In genomic region chr4:97997151-97997817, GRCm38 (mm10) we compare ENCODE assay signal across 11 mouse cellular contexts.
A peak's percentile ranks its signal among the peaks of the same experiment; 100 is the strongest.
DNase-seq lines count a peak whose midpoint lies in the region; ATAC-seq lines count a peak whose summit lies in the region.
"Had no signal": no experiment of that assay in that cellular context is flagged by ENCODE, and none has a peak within 500 bp of the region (broad histone marks: within the 10 kb centered on the region; RNA-seq: fewer than 3 reads in every experiment).

No protein-coding gene starts in this region.

- WGBS in lung, embryonic 16.5 days = 71% methylated on average over 11 of the region's 11 CpGs

- no peaks in the 10 kb centered on the region for H3K9me3 ChIP-seq in lung, embryonic 16.5 days (ENCODE audit: control insufficient read depth, low read length)
- H3K9me3 ChIP-seq: embryonic facial prominence, embryonic 12.5 days had no signal

- peak; percentile 29 for DNase-seq in gastrocnemius, adult 18-20 months (ENCODE audit: low spot score)
- no peak for DNase-seq in gastrocnemius, postnatal 10 days
- no peak for DNase-seq in lung, postnatal 4 days
- peak; percentile 27 for DNase-seq in cerebellum, adult 8-10 months
- peak; percentile 69 for DNase-seq in layer of hippocampus, adult 9-11 months
- DNase-seq in retina, embryonic 14.5 days (ENCODE audit: low spot score) = no peak
- no peak for DNase-seq in testis, postnatal 10 days (ENCODE audit: low spot score)
- DNase-seq: retina, postnatal 1 day had no signal

- H3K4me1 ChIP-seq in lung, embryonic 16.5 days (replicated peaks; ENCODE audit: control insufficient read depth, insufficient read depth, low read length) = peaks cover 12% of the 10 kb centered on the region

- no peaks in the 10 kb centered on the region; the same call in 1 of the 2 replicates for H3K36me3 ChIP-seq in lung, embryonic 16.5 days (ENCODE audit: control insufficient read depth, insufficient read depth, low read length)

- H3K4me3 ChIP-seq in lung, embryonic 16.5 days (ENCODE audit: low read length) = no peak overlapping the region
- H3K4me3 ChIP-seq: embryonic facial prominence, embryonic 12.5 days had no signal

- H3K27me3 ChIP-seq in lung, embryonic 16.5 days (ENCODE audit: control insufficient read depth, insufficient read depth, low read depth, low read length) = no peaks in the 10 kb centered on the region
- H3K27me3 ChIP-seq: embryonic facial prominence, embryonic 12.5 days had no signal

- 0 out of 2 replicates have a peak, but pooled peaks have one; percentile 41 for ATAC-seq in lung, embryonic 16.5 days (ENCODE audit: low read depth)

- H3K4me2 ChIP-seq in lung, embryonic 16.5 days (ENCODE audit: low read depth, low read length) = no peak overlapping the region
- H3K4me2 ChIP-seq: embryonic facial prominence, embryonic 12.5 days had no signal

- H3K9ac ChIP-seq in lung, embryonic 16.5 days (ENCODE audit: low read length) = no peak overlapping the region
- H3K9ac ChIP-seq: embryonic facial prominence, embryonic 12.5 days; liver, embryonic 14.5 days had no signal

- H3K27ac ChIP-seq in lung, embryonic 16.5 days (ENCODE audit: low read length) = no peak overlapping the region
- H3K27ac ChIP-seq: embryonic facial prominence, embryonic 12.5 days; liver, embryonic 14.5 days had no signal

Comparison
In these comparisons a context has a peak if more than half of its experiments do, and no peak if none do; other contexts are left out.
1. DNase-seq: peak in gastrocnemius, adult 18-20 months (single experiment), cerebellum, adult 8-10 months (single experiment) and layer of hippocampus, adult 9-11 months (single experiment); none in gastrocnemius, postnatal 10 days (single experiment), lung, postnatal 4 days (0 of 2), retina, embryonic 14.5 days (single experiment) and testis, postnatal 10 days (single experiment).